Mouse (Mus musculus) limb, embryonic 11.5 days (tissue): Measurements from ENCODE around the gene Afap1l2. TPM values are rescaled to one million over a fixed set of nuclear protein-coding genes. Genes with fewer than 3 reads are reported as not detected.

Experiments used
- ATAC-seq: fragments of 200-750 bp; cut with Nextera tagmentation; 2 replicates; pipeline ENCODE4 v1.8.0; 2017; ENCODE audit warnings: low read depth; ENCODE audit not compliant: insufficient number of reproducible peaks, low FRiP score, low TSS enrichment
- DNase-seq: peaks from one replicate; pipeline ENCODE4 v3.0.0-alpha.2; 2015; ENCODE audit warnings: low spot score
- H3K27ac ChIP-seq: fragments of 300-500 bp; sonication (generic); replicated peaks from 2 replicates; pipeline ENCODE4 v1.5.1; 2014; ENCODE audit warnings: low read depth, mild to moderate bottlenecking, low read length
- H3K27me3 ChIP-seq: fragments of 300-500 bp; sonication (generic); 2 replicates; pipeline ENCODE4 v1.6.1; 2014; ENCODE audit warnings: mild to moderate bottlenecking, low read length, mixed read lengths; ENCODE audit not compliant: control insufficient read depth, insufficient read depth
- H3K36me3 ChIP-seq: fragments of 300-500 bp; sonication (generic); 2 replicates; pipeline ENCODE4 v1.6.1; 2014; ENCODE audit warnings: mild to moderate bottlenecking, low read length, moderate library complexity, mixed read lengths; ENCODE audit not compliant: control insufficient read depth, insufficient read depth
- H3K4me1 ChIP-seq: fragments of 300-500 bp; sonication (generic); 2 replicates; pipeline ENCODE4 v1.6.1; 2014; ENCODE audit warnings: low read length, mixed read lengths; ENCODE audit not compliant: control insufficient read depth, insufficient read depth
- H3K4me2 ChIP-seq: fragments of 300-500 bp; sonication (generic); 2 replicates; pipeline ENCODE4 v1.6.1; 2014; ENCODE audit warnings: low read depth, mild to moderate bottlenecking, moderate library complexity; ENCODE audit not compliant: severe bottlenecking
- H3K4me3 ChIP-seq: fragments of 300-500 bp; sonication (generic); 2 replicates; pipeline ENCODE4 v1.5.1; 2014; ENCODE audit warnings: low read depth, low read length
- H3K9ac ChIP-seq: fragments of 300-500 bp; sonication (generic); 2 replicates; pipeline ENCODE4 v1.6.1; 2014; ENCODE audit warnings: mild to moderate bottlenecking, low read length
- H3K9me3 ChIP-seq: fragments of 300-500 bp; sonication (generic); 2 replicates; pipeline ENCODE4 v1.6.1; 2016; ENCODE audit warnings: low read length; ENCODE audit not compliant: control insufficient read depth
- WGBS: fragments of 180-500 bp; shearing (Covaris S2); extraction: QIAGEN DNeasy Blood & Tissue Kit; methylation state at CpG from one replicate; pipeline ENCODE4 v1.1.7; 2014; 5-methylcytosine and 5-hydroxymethylcytosine counted together
- polyA plus RNA-seq: library from polyadenylated mRNA; unstranded; fragments of >200 nt; fragmentation: Nextera tagmentation; extraction: Ambion mirVana; gene quantifications from 2 replicates; pipeline ENCODE4 v1.2.1, GENCODE M21; 2014

The Afap1l2 gene
- 1.8 and 1.9 TPM in 2 replicates for polyA plus RNA-seq

DNA sequence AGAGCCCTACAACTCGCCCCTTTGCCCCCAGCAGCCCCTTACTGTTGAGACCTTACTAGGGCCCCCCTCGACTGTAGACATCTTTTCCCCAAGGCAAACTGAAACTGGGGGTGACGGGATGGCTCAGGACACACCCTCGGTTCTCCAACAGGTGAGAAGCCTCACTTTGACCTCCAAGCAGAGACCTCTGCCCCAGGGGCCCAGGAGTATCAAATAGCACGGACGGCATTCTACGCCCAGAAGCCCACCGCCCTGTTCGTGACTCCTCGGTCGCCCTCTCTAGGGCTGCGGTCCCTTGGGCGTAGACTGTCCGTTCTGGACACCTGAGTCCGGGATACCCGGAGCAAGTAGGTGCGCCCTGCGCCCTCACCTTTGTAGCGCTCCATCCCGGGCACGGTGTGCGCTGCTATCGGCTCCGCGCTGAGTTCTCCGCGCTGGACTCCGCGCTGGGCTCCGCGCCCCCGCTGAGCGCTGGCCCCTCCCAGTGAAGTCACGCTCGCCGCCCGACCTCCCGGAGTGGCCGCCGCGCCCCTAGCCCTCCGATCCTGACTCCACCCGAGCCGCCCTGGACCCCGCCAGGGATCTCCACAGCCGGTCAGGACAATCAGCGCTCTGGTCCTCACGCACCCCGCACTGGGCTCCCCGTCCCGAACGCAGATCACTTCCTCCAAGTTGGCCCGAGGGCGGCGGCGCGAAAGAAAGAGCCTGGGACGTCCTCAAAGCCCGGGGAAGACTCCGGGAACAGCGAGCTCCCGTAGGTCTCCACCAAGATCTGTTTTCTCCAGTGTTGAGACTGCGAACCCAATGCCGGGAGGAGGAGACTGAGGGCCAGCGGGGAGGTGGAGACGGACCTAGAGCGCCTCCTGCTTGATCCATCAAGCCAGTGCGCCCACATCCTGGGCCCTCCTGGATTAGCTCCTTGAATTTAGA is at the start of gene Afap1l2:
Gene Afap1l2, minus strand, starts transcription at position 448 of the 930 bp plus-strand sequence.
- H3K4me2 ChIP-seq: peak within 1 kb of the TSS; percentile 90
- peaks cover 12% of the 10 kb centered on the region for H3K4me1 ChIP-seq
- peak; percentile 62 for ATAC-seq
- no peak within 1 kb of the TSS for H3K27ac ChIP-seq
- peak within 1 kb of the TSS; percentile 53 for H3K9ac ChIP-seq
- peak within 1 kb of the TSS; percentile 45 for H3K4me3 ChIP-seq
- no peaks in the 10 kb centered on the region for H3K9me3 ChIP-seq
- DNase-seq: peak; percentile 68
- WGBS: 2% methylated on average over 68 of the region's 68 CpGs
- no peaks in the 10 kb centered on the region for H3K36me3 ChIP-seq
- H3K27me3 ChIP-seq: peaks cover 16% of the 10 kb centered on the region

GRCm38 (mm10) chr19:57057568-57057967 is 49.5 kb upstream of the Afap1l2 start:
- H3K27ac ChIP-seq: no peak overlapping the region
- peaks cover 3% of the 10 kb centered on the region; the same call in 1 of the 2 replicates for H3K36me3 ChIP-seq
- DNase-seq (no peak), ATAC-seq (no peak)
- H3K4me3 ChIP-seq: no peak overlapping the region
- no peaks in the 10 kb centered on the region for H3K4me1 ChIP-seq
- H3K9ac ChIP-seq: no peak overlapping the region
- no peak overlapping the region for H3K4me2 ChIP-seq
- H3K9me3 ChIP-seq: peaks cover 3% of the 10 kb centered on the region
- H3K27me3 ChIP-seq: no peaks in the 10 kb centered on the region
- WGBS: 94% methylated on average over 2 of the region's 2 CpGs

DNA sequence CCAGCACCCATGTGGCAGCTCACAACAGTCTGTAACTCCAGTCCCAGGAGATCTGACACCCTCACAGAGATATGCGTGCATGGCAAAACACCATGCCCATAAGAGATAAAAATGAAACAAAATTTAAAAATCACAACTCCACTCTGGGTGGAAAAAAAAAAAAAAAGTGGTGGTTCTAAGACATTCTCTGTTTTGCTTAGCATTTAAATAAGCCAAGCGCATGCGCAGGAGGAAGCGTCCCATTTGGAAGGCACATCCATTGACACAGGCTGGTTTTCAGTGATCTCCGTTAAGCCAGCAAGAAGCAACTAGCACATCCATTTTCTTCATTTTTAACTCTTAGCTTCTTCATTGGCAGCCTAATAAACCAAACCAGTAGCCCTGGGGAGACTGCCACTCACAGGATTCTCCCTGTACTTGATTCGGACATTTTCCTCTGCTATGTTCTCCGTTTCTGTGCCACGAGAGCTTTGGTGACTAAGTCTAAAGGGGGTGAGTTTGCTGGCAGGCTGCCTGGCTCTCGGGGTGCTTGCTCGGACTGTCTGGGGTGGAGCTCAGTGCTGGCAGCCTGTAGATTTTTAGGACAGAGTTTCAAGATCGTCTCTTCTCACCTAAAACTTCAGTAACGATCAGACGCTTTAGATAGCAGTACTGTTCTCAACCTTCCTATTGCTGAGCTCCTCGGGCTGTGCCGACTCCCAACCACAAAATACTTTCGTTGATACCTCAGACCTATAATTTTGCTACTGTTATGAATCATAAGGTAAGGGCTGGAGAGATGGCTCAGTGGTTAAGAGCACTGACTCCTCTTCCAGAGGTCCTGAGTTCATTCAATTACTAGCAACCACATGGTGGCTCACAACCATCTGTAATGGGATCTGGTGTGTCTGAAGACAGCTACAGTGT is 47.4 kb upstream of the Afap1l2 start:
- no peak for DNase-seq
- Histone ChIP-seq H3K4me2 (no peak overlapping the region), H3K27me3 (no peaks in the 10 kb centered on the region), H3K9me3 (peaks cover 3% of the 10 kb centered on the region), H3K36me3 (peaks cover 3% of the 10 kb centered on the region; the same call in 1 of the 2 replicates), H3K9ac (no peak overlapping the region), H3K4me1 (no peaks in the 10 kb centered on the region), H3K4me3 (no peak overlapping the region), H3K27ac (no peak overlapping the region)
- WGBS: 90% methylated on average over 16 of the region's 16 CpGs
- ATAC-seq: no peak

- no peak overlapping the region for H3K27ac ChIP-seq
- DNase-seq (no peak), ATAC-seq (no peak)
- peaks cover 3% of the 10 kb centered on the region; the same call in 1 of the 2 replicates for H3K36me3 ChIP-seq
- no peaks in the 10 kb centered on the region for H3K27me3 ChIP-seq
- no peaks in the 10 kb centered on the region for H3K4me1 ChIP-seq
- H3K9ac ChIP-seq: no peak overlapping the region
- no peak overlapping the region for H3K4me3 ChIP-seq
- H3K4me2 ChIP-seq: no peak overlapping the region
- WGBS: 76% methylated on average over 8 of the region's 8 CpGs
- peaks cover 3% of the 10 kb centered on the region for H3K9me3 ChIP-seq
Observed at GRCm38 (mm10) chr19:57052959-57053358, 44.9 kb upstream of the Afap1l2 start.

DNA sequence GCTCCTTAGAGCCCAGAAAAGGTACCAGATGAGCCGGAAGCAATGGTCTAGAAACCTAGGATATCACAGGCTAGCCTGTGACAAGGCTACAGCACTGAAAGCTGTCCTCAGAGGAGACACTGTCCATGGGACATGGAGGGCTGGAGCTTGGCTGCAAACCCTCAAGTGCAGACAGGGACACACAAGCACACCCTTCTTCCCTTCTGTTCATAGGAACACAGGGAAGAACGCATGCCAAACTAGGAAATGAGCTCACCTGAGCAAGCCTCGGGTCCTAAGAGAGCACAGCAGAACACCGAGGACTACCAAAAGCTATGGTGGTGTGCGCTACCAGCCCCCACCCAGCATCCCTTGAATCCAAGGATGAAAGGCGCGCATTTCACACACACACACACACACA is 44.0 kb upstream of the Afap1l2 start:
- H3K9me3 ChIP-seq: no peaks in the 10 kb centered on the region
- no peaks in the 10 kb centered on the region for H3K4me1 ChIP-seq
- no peak overlapping the region for H3K9ac ChIP-seq
- DNase-seq (no peak), ATAC-seq (no peak)
- H3K4me3 ChIP-seq: no peak overlapping the region
- no peak overlapping the region for H3K4me2 ChIP-seq
- H3K36me3 ChIP-seq: no peaks in the 10 kb centered on the region; the same call in 1 of the 2 replicates
- no peak overlapping the region for H3K27ac ChIP-seq
- WGBS: 92% methylated on average over 7 of the region's 7 CpGs
- H3K27me3 ChIP-seq: no peaks in the 10 kb centered on the region

DNA sequence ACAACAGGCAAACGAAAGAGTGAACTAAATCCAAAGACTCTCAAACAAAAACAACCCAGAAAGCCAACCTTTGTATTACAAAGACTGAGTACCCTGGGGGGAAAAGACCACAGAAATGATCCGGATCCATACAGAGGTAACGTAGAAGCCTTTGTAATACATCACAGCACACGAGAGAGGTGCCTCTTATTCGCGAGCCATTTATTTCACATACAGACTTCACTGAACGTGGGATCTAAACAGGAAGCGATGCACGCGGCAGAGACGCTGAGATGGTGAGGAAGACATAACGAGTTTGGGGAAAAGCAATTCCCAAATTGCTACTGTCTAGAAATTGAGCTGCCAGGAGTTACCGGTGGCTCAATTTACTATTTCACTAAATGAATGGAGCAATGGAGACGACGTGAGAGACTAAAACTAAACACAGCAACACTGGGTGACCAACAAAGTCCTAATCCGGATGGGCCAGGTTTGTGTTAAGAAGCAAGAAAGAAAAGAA is 41.6 kb upstream of the Afap1l2 start:
- no peak overlapping the region for H3K4me3 ChIP-seq
- WGBS: 78% methylated on average over 16 of the region's 16 CpGs
- no peak overlapping the region for H3K4me2 ChIP-seq
- H3K27ac ChIP-seq: no peak overlapping the region
- H3K9me3 ChIP-seq: no peaks in the 10 kb centered on the region
- H3K4me1 ChIP-seq: no peaks in the 10 kb centered on the region
- no peaks in the 10 kb centered on the region; the same call in 1 of the 2 replicates for H3K36me3 ChIP-seq
- DNase-seq (no peak), ATAC-seq (no peak)
- H3K9ac ChIP-seq: no peak overlapping the region
- no peaks in the 10 kb centered on the region for H3K27me3 ChIP-seq

- Histone ChIP-seq H3K9me3 (no peaks in the 10 kb centered on the region), H3K9ac (no peak overlapping the region), H3K4me1 (no peaks in the 10 kb centered on the region), H3K27me3 (no peaks in the 10 kb centered on the region), H3K36me3 (no peaks in the 10 kb centered on the region; the same call in 1 of the 2 replicates), H3K27ac (no peak overlapping the region), H3K4me2 (no peak overlapping the region), H3K4me3 (no peak overlapping the region)
- no peak for DNase-seq
- 91% methylated on average over 9 of the region's 9 CpGs for WGBS
- ATAC-seq: no peak
Observed at GRCm38 (mm10) chr19:57047671-57048320, 39.8 kb upstream of the Afap1l2 start.
